Mouse (Mus musculus) ES-E14 (cell line): ENCODE results near the gene Pidd1.

ENCODE experiments used
- CHD2 ChIP-seq: IDR thresholded peaks from 2 replicates; pipeline ENCODE4 v1.6.1; 2014; ENCODE audit warnings: mild to moderate bottlenecking, low read depth, low read length, inconsistent platforms
- HCFC1 ChIP-seq: IDR thresholded peaks from 2 replicates; pipeline ENCODE4 v1.6.1; 2012; ENCODE audit warnings: low read length, inconsistent platforms, borderline replicate concordance; ENCODE audit not compliant: insufficient read depth
- MAFK ChIP-seq: IDR thresholded peaks from 2 replicates; pipeline ENCODE4 v1.6.1; 2014; ENCODE audit warnings: mild to moderate bottlenecking, low read depth, low read length, inconsistent platforms; ENCODE audit not compliant: insufficient read depth
- ZC3H11A ChIP-seq: IDR thresholded peaks from 2 replicates; pipeline ENCODE4 v1.6.1; 2012; ENCODE audit warnings: low read depth, mild to moderate bottlenecking, inconsistent platforms, low read length, borderline replicate concordance
- ZNF384 ChIP-seq: IDR thresholded peaks from 2 replicates; pipeline ENCODE4 v1.6.1; 2012; ENCODE audit warnings: low read depth, low read length, inconsistent platforms

- TF ChIP-seq CHD2: no peak
- no peak for TF ChIP-seq HCFC1
- no peak for TF ChIP-seq ZC3H11A
- TF ChIP-seq ZNF384: no peak
- no peak for TF ChIP-seq MAFK
These were observed 11.9 kb upstream of the Pidd1 start for GRCm38 (mm10) chr7:141455610-141456314.
